Mouse (Mus musculus): Measurements from ENCODE around the gene Gm20812. TPM values are rescaled to one million over a fixed set of nuclear protein-coding genes. Genes with fewer than 3 reads are reported as not detected.

Gene Gm20812
- polyA plus RNA-seq (2012; rRNA removed): not detected in 2 replicates

DNA sequence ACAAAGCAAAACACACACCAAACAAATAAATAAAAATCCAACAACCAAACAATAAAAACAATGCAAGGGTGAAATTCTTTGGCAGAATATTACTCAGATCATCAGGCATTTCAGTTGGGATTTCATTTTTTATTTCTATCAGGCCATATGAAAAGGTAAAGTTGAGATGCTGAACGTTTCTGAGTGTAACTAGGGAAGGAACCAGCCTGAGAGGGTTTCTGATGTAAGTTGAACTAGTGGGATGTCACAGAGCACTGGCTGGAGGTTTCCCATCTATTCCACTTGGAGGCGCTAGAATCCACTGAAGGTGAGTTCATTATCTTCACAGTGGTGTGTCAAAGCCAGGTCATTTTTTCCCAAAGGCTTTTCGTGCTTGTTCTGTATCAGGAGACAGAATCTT is at the start of gene Gm20812:
TSS of gene Gm20812 (plus strand) at position 301 of the 400 bp plus-strand sequence.

Other genes starting within 250 kb of the Gm20812 start
- not detected in 2 replicates for gene Gm29554, start 108.0 kb upstream of the Gm20812 start, polyA plus RNA-seq (2012; rRNA removed)

Measured in central nervous system, embryonic 11.5 days (tissue).